Mouse (Mus musculus) adrenal gland, postnatal 25 days (tissue): ENCODE data around the gene Cryab. TPM values are rescaled to one million over a fixed set of nuclear protein-coding genes. Genes with fewer than 3 reads are reported as not detected.

Experiments
- DNase-seq: peaks from one replicate; pipeline ENCODE4 v3.0.0; 2021; ENCODE audit warnings: mixed read lengths
- total RNA-seq: library from RNA; stranded (reverse); gene quantifications from 2 replicates; pipeline ENCODE4 v1.2.3, GENCODE M21; 2021

Cryab gene
- total RNA-seq, 1 experiment from 2014 or later = 21.0 TPM

- no peak for DNase-seq
Observed at GRCm38 (mm10) chr9:50797641-50798040, 46.5 kb downstream of the Cryab start.

GRCm38 (mm10) chr9:50798368-50798767 lies 47.2 kb downstream of the Cryab start:
- peak; percentile 19 for DNase-seq

GRCm38 (mm10) chr9:50800985-50801384 lies 49.9 kb downstream of the Cryab start:
- DNase-seq = peak; percentile 28

- DNase-seq = no peak
Observed at GRCm38 (mm10) chr9:50803055-50803671, 52.0 kb downstream of the Cryab start.

Other genes with a start within 250 kb of the Cryab start
- 68.9 and 81.6 TPM in 2 replicates for gene Pts, start 222.6 kb upstream of the Cryab start, total RNA-seq
- gene Il18, start 196.5 kb upstream of the Cryab start, total RNA-seq = 3.4 and 5.1 TPM in 2 replicates
- gene Bco2, start 196.1 kb upstream of the Cryab start, total RNA-seq = 4.5 and 4.8 TPM in 2 replicates
- gene Tex12, start 190.0 kb upstream of the Cryab start, total RNA-seq = not detected in 2 replicates
- gene Sdhd, start 147.5 kb upstream of the Cryab start, total RNA-seq = 234 and 247 TPM in 2 replicates
- 189 and 190 TPM in 2 replicates for gene Timm8b, start 147.4 kb upstream of the Cryab start, total RNA-seq
- gene Pih1d2, start 134.0 kb upstream of the Cryab start, total RNA-seq = 2.2 and 5.4 TPM in 2 replicates
- 25.1 and 28.6 TPM in 2 replicates for gene Nkapd1, start 133.9 kb upstream of the Cryab start, total RNA-seq
- gene Dlat, start 91.5 kb upstream of the Cryab start, total RNA-seq = 126 and 129 TPM in 2 replicates
- gene Dixdc1, start 11.8 kb upstream of the Cryab start, total RNA-seq = 8.1 and 8.4 TPM in 2 replicates
- gene 2310030G06Rik, start 4.8 kb upstream of the Cryab start, total RNA-seq = 3.0 and 6.0 TPM in 2 replicates
- 2.0 and 2.9 TPM in 2 replicates for gene Hspb2, start 1.0 kb downstream of the Cryab start, total RNA-seq
- 8.2 and 9.0 TPM in 2 replicates for gene Fdxacb1, start 16.9 kb downstream of the Cryab start, total RNA-seq
- 28.8 and 32.7 TPM in 2 replicates for gene Alg9, start 23.7 kb downstream of the Cryab start, total RNA-seq
- 36.7 and 44.8 TPM in 2 replicates for gene 1110032A03Rik, start 24.2 kb downstream of the Cryab start, total RNA-seq
- gene Ppp2r1b, start 94.0 kb downstream of the Cryab start, total RNA-seq = 28.4 and 29.6 TPM in 2 replicates